Mouse (Mus musculus) liver, postnatal 0 days (tissue): ENCODE data around the gene Chrm4. TPM values are rescaled to one million over a fixed set of nuclear protein-coding genes. Genes with fewer than 3 reads are reported as not detected.

Experiments used
- ATAC-seq: fragments of 200-750 bp; cut with Nextera tagmentation; 2 replicates; pipeline ENCODE4 v1.8.0; 2017; ENCODE audit warnings: mild to moderate bottlenecking, moderate library complexity
- DNase-seq: peaks from one replicate; pipeline ENCODE4 v3.0.0-alpha.2; 2016
- H3K27ac ChIP-seq: fragments of 300-500 bp; sonication (generic); 2 replicates; pipeline ENCODE4 v1.5.1; 2014; ENCODE audit warnings: antibody characterized with exemption, moderate library complexity, mild to moderate bottlenecking, low read depth
- H3K27me3 ChIP-seq: fragments of 300-500 bp; sonication (generic); 2 replicates; pipeline ENCODE4 v1.6.1; 2014; ENCODE audit warnings: low read length, control low read depth, mixed read lengths; ENCODE audit not compliant: insufficient read depth
- H3K36me3 ChIP-seq: fragments of 300-500 bp; sonication (generic); replicated peaks from 2 replicates; pipeline ENCODE4 v1.6.1; 2014; ENCODE audit warnings: mild to moderate bottlenecking, control low read depth, low read length, moderate library complexity, mixed read lengths; ENCODE audit not compliant: insufficient read depth
- H3K4me1 ChIP-seq: fragments of 300-500 bp; sonication (generic); 2 replicates; pipeline ENCODE4 v1.6.1; 2014; ENCODE audit warnings: antibody characterized with exemption, mild to moderate bottlenecking, control low read depth; ENCODE audit not compliant: insufficient read depth
- H3K4me2 ChIP-seq: fragments of 300-500 bp; sonication (generic); 2 replicates; pipeline ENCODE4 v1.6.1; 2014; ENCODE audit warnings: low read depth, mild to moderate bottlenecking, low read length, moderate library complexity, mixed read lengths
- H3K4me3 ChIP-seq: fragments of 300-500 bp; sonication (generic); 2 replicates; pipeline ENCODE4 v1.5.1; 2014; ENCODE audit warnings: low read depth, low read length
- H3K9ac ChIP-seq: fragments of 300-500 bp; sonication (generic); replicated peaks from 2 replicates; pipeline ENCODE4 v1.6.1; 2014; ENCODE audit warnings: mild to moderate bottlenecking, moderate library complexity
- H3K9me3 ChIP-seq: fragments of 300-500 bp; sonication (generic); 2 replicates; pipeline ENCODE4 v1.6.1; 2016; ENCODE audit warnings: mild to moderate bottlenecking, control low read depth, low read length, mixed read lengths
- CTCF ChIP-seq: sonication (generic); IDR thresholded peaks from 2 replicates; pipeline ENCODE4 v1.5.1; 2016; ENCODE audit warnings: antibody characterized with exemption, low read depth
- EP300 ChIP-seq: IDR thresholded peaks from 2 replicates; pipeline ENCODE4 v1.6.1; 2016; ENCODE audit warnings: antibody characterized with exemption, low read depth, mild to moderate bottlenecking
- WGBS: fragments of 180-500 bp; shearing (Covaris S2); extraction: QIAGEN DNeasy Blood & Tissue Kit; methylation state at CpG from one replicate; pipeline ENCODE4 v1.1.7; 2014; ENCODE audit not compliant: insufficient replicate concordance; 5-methylcytosine and 5-hydroxymethylcytosine counted together
- polyA plus RNA-seq: library from polyadenylated mRNA; unstranded; fragments of >200 nt; fragmentation: Nextera tagmentation; extraction: Ambion mirVana; gene quantifications from 2 replicates; pipeline ENCODE4 v1.2.1, GENCODE M21; 2015

Gene Chrm4
- polyA plus RNA-seq, 1 experiment from 2014 or later, result not detected

GRCm38 (mm10) chr2:91963443-91963932, 36.4 kb downstream of the Chrm4 start:
- Histone ChIP-seq H3K36me3 (no peaks in the 10 kb centered on the region; the same call in 1 of the 2 replicates), H3K27me3 (no peaks in the 10 kb centered on the region; the same call in 1 of the 2 replicates), H3K4me2 (peak overlapping the region; percentile 94), H3K9me3 (no peaks in the 10 kb centered on the region), H3K4me1 (peaks cover 44% of the 10 kb centered on the region), H3K27ac (peak overlapping the region; percentile 91), H3K9ac (peak overlapping the region; percentile 83), H3K4me3 (peak overlapping the region; percentile 72)
- WGBS, result 0% methylated on average over 26 of the region's 57 CpGs
- no peak for TF ChIP-seq EP300
- TF ChIP-seq CTCF, result peak; percentile 89
- DNase-seq, result peak; percentile 96
- peak; percentile 95 for ATAC-seq

DNA sequence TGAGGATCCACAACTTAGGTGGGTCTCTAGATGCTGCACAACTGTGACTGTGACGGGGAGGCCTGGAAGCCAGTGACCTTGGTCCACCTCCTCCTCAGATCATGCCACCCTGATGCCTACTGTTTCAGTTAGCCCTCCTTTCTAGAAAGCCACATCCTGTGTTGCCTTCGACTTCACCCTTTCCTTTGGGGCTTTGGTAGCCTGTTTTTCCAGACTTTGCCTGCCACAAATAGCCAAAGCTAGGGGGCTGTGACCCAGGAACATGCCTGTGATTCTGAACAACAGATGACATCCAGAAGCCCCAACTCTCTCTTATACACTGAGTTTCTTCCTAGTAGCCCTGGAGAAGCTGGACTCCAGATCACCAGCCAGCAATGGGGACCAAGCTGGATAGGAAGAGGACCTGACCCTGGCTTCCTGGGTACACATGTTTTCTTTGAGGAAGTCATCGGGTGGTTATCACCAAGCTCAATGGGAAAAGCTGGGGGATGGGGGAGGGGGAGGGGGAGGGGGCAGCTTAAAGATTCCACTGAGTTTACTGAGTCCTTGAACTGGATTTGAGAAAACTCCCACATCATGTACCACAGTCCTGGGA, 37.7 kb downstream of the Chrm4 start:
- Histone ChIP-seq H3K4me2 (peak overlapping the region; percentile 94), H3K27me3 (peaks cover 4% of the 10 kb centered on the region; the same call in 1 of the 2 replicates), H3K27ac (peak overlapping the region; percentile 68), H3K36me3 (no peaks in the 10 kb centered on the region), H3K4me3 (peak overlapping the region; percentile 72), H3K9ac (peak overlapping the region; percentile 47; the same call in 1 of the 2 replicates), H3K4me1 (peaks cover 32% of the 10 kb centered on the region), H3K9me3 (no peaks in the 10 kb centered on the region)
- no peak for TF ChIP-seq EP300
- no peak for TF ChIP-seq CTCF
- 44% methylated on average over 3 of the region's 3 CpGs for WGBS
- DNase-seq, result no peak
- no peak for ATAC-seq

- H3K4me1 ChIP-seq, result peaks cover 28% of the 10 kb centered on the region
- DNase-seq (peak; percentile 77), ATAC-seq (no peak)
- TF ChIP-seq EP300 (no peak), CTCF (no peak)
- H3K27ac ChIP-seq, result peak overlapping the region; percentile 68
- no peaks in the 10 kb centered on the region for H3K36me3 ChIP-seq
- peak overlapping the region; percentile 72 for H3K4me3 ChIP-seq
- no peaks in the 10 kb centered on the region for H3K9me3 ChIP-seq
- H3K27me3 ChIP-seq, result peaks cover 4% of the 10 kb centered on the region; the same call in 1 of the 2 replicates
- 16% methylated on average over 19 of the region's 20 CpGs for WGBS
- H3K4me2 ChIP-seq, result peak overlapping the region; percentile 94
- H3K9ac ChIP-seq, result peak overlapping the region; percentile 47
Observed at GRCm38 (mm10) chr2:91965417-91965816, 38.4 kb downstream of the Chrm4 start.

DNA sequence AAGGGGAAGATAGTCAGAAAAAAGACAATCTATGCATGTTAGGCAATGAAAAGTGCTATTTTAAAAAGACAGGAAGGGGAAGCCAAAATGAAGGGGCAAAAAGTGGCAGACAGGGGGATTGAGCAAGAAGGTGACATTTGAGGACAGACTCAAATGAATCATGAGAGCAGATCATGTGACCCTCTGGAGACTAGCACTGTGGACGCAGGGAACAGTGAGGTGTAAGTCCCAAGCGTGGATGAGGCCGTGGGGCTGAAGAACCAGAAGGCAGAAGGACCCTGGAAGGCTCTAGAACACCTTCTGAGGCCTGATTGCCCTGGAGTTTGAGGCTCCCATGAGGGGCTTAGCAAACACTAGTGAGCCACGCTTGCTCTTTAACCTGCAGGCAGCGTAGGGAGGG, 39.3 kb downstream of the Chrm4 start:
- Histone ChIP-seq H3K4me2 (no peak overlapping the region), H3K4me1 (peaks cover 31% of the 10 kb centered on the region), H3K9ac (no peak overlapping the region), H3K27me3 (peaks cover 4% of the 10 kb centered on the region; the same call in 1 of the 2 replicates), H3K4me3 (no peak overlapping the region), H3K36me3 (no peaks in the 10 kb centered on the region), H3K27ac (peak overlapping the region; percentile 68), H3K9me3 (no peaks in the 10 kb centered on the region)
- DNase-seq, result no peak
- TF ChIP-seq EP300, result no peak
- TF ChIP-seq CTCF, result no peak
- no peak for ATAC-seq
- 61% methylated on average over 5 of the region's 5 CpGs for WGBS

GRCm38 (mm10) chr2:91967962-91968361, 40.9 kb downstream of the Chrm4 start:
- no peak overlapping the region for H3K9ac ChIP-seq
- DNase-seq, result no peak

DNA sequence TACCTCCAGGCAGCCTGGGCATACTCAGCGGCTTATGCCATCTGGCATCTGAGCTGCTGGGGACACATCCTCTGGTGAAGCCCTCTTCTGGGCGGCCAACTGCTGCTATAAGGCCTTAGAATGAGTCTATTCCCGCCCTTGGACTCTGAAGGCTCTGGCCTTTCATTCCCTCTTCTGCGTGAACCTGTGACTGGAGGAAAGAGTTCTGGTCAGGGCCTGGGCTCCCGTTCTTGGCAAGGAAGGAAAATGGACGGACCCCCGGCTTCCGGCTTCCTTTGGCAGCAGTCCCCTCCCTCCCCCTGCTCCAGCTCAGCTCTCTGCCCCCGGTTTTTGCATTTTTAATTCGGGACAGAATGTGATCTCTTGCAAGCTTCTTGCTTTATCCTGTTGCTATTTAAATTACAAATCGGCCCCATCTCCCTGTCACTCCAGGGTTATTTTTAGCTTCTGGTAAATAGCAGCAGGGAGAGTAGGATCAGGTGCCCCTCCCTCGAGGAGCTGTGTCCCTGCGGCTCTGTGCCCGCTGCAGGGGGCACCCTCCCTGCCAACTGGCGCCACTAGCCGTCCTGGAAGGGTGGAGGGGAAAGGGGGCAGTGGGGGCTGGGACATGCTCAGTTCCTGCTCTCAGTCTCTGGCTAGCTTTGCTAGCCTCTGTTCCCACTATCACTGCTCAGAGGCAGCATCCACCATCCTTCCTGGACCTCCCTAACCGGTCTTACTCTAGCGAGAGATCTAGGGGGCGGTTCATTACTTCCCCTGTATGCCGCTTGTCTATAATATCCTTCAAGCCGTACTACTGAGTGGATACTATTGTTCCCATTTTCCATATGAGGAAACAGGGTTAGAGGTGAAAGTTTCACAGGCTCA, 44.4 kb downstream of the Chrm4 start:
- H3K4me3 ChIP-seq, result peak overlapping the region; percentile 4; the same call in 1 of the 2 replicates

More at GRCm38 (mm10) chr2:91967962-91968361, 40.9 kb downstream of the Chrm4 start:
- Histone ChIP-seq H3K4me2 (no peak overlapping the region), H3K9me3 (no peaks in the 10 kb centered on the region), H3K27me3 (peaks cover 4% of the 10 kb centered on the region; the same call in 1 of the 2 replicates), H3K4me3 (no peak overlapping the region), H3K36me3 (no peaks in the 10 kb centered on the region), H3K27ac (peak overlapping the region; percentile 13; the same call in 1 of the 2 replicates), H3K4me1 (peaks cover 24% of the 10 kb centered on the region)
- no peak for ATAC-seq
- TF ChIP-seq EP300, result 0 out of 2 replicates have a peak, but pooled peaks have one; percentile 13
- no peak for TF ChIP-seq CTCF
- 44% methylated on average over 11 of the region's 11 CpGs for WGBS

More for the DNA sequence above, 44.4 kb downstream of the Chrm4 start:
- Histone ChIP-seq H3K4me2 (peak overlapping the region; percentile 52), H3K27me3 (peaks cover 28% of the 10 kb centered on the region), H3K9me3 (no peaks in the 10 kb centered on the region), H3K9ac (no peak overlapping the region), H3K27ac (peak overlapping the region; percentile 86), H3K36me3 (no peaks in the 10 kb centered on the region), H3K4me1 (peaks cover 23% of the 10 kb centered on the region)
- DNase-seq, result no peak
- TF ChIP-seq CTCF, result no peak
- no peak for TF ChIP-seq EP300
- peak; percentile 70 for ATAC-seq
- 24% methylated on average over 21 of the region's 21 CpGs for WGBS
